Mouse (Mus musculus) brain, embryonic 14.5 days (tissue): ENCODE data around the gene Jakmip3. TPM values are rescaled to one million over a fixed set of nuclear protein-coding genes. Genes with fewer than 3 reads are reported as not detected.
A peak's percentile ranks its signal among the peaks of the same experiment; 100 is the strongest.

Experiments
- DNase-seq: peaks from one replicate; pipeline ENCODE4 v3.0.0-alpha.2; 2011; ENCODE audit warnings: low read depth
- CTCF ChIP-seq: fragments of 200-500 bp; IDR thresholded peaks from 2 replicates; pipeline ENCODE4 v1.5.1; 2012; ENCODE audit warnings: inconsistent platforms, mild to moderate bottlenecking, moderate library complexity, borderline replicate concordance; ENCODE audit not compliant: insufficient read depth, insufficient read length; ENCODE audit errors: extremely low read depth
- POLR2A ChIP-seq: fragments of 200-500 bp; IDR thresholded peaks from 2 replicates; pipeline ENCODE4 v1.6.1; 2012; ENCODE audit warnings: mild to moderate bottlenecking, inconsistent platforms, borderline replicate concordance; ENCODE audit not compliant: poor library complexity, insufficient read depth, insufficient read length, severe bottlenecking; ENCODE audit errors: extremely low read depth
- polyA plus RNA-seq: library from polyadenylated mRNA; depleted of rRNA; stranded (reverse); fragments of >200 nt; gene quantifications from 2 replicates; pipeline ENCODE4 v1.2.3, GENCODE M21; 2012

The Jakmip3 gene
- polyA plus RNA-seq, 1 experiment: 9.9 TPM

DNA sequence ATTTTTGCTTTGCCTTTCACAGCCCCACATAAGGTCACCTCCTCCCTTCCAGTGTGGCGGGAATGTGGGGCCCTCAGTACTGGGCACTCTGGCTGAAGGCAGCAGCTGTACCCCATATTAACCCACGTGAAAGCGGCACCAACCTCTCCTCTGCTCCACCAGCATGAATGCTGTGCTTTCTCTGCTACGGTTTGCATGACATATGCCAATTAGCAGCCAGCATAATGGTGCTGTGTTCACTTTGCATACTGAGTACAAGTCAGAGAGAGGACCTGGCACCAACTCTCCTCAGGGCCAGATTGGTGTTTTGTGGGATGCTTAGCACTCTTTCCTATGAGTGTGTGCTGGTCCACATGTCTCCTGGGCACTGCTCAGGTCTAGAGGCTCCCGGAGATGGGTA lies 19.2 kb downstream of the Jakmip3 start:
- TF ChIP-seq POLR2A (no peak), CTCF (no peak)
- DNase-seq: peak; percentile 62

DNA sequence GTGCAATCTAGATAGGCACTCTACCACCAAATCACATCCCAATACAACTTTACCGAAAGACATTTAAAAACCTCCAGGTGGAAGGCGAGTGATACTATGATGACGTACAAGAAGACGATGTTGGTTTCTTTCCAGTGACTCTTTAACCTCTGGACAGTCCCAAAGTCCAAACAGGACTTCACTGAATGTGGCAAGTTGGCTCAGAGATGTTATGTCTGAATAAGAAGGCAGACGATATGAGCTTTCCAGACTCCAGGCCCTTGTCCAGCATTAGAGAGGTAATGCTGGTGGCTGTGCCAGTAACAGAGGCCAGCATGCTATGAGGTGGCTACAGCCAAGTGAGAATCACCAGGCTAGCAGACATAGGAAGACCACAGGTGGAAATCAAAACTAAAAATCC lies 23.2 kb downstream of the Jakmip3 start:
- DNase-seq: no peak
- TF ChIP-seq POLR2A: no peak
- no peak for TF ChIP-seq CTCF

DNA sequence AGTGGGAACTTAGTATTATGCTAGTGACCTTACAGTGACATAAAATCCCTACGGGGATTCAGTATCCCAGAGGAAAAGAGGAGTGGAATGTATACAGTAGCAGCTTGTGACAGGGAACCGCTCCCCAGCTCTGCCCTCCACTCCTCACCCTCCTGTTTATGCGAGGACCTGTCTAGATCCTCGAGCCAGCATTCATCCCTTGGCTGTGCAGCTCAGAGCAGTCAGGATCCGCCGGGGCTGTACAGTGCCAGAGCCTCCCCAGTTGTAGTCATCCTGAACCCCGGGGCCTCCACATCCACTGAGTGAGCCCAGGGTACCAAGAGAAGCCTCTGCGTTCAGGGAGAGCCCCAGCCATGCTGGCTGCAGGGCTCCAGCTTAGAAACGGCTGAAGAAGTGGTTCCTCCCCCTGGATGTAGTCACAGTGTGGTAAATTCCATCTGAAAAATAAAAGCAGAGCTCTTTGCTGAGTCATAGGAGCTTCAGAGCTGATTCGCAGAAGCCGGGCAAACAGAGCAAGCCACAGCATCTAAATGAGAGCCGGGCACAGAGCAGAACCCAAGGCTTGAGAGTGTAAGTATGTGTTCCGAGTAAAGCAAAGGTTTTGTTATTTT lies 27.6 kb downstream of the Jakmip3 start:
- peak; percentile 23 for DNase-seq
- no peak for TF ChIP-seq CTCF
- TF ChIP-seq POLR2A: no peak

DNA sequence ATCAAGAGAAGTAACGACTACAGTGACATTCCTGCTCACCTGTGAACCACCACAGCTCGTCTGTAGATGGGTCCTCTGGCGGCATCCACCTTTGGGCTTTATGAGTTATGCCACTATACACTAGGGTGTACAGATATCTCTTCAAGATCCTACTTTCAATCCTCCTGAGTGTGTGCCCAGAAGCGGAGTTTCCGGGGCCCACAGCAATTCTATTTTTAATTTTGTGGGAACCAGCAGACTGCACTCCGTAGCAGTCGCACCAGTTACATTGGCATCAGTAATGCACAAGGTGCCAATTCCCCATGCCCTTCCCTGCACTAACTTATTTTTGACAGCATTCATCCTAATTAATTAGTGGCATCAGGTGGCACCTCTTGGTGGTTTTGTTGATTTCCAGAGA lies 37.0 kb downstream of the Jakmip3 start:
- DNase-seq: no peak
- TF ChIP-seq POLR2A (no peak), CTCF (no peak)

GRCm38 (mm10) chr7:138984576-138984975 lies 44.0 kb downstream of the Jakmip3 start:
- TF ChIP-seq CTCF (no peak), POLR2A (no peak)
- peak; percentile 72 for DNase-seq

- no peak for TF ChIP-seq CTCF
- TF ChIP-seq POLR2A: no peak
- no peak for DNase-seq
Measured at GRCm38 (mm10) chr7:138989156-138989555, 48.6 kb downstream of the Jakmip3 start.

- no peak for TF ChIP-seq POLR2A
- no peak for TF ChIP-seq CTCF
- no peak for DNase-seq
Measured at GRCm38 (mm10) chr7:139002692-139003091, 62.2 kb downstream of the Jakmip3 start.

DNA sequence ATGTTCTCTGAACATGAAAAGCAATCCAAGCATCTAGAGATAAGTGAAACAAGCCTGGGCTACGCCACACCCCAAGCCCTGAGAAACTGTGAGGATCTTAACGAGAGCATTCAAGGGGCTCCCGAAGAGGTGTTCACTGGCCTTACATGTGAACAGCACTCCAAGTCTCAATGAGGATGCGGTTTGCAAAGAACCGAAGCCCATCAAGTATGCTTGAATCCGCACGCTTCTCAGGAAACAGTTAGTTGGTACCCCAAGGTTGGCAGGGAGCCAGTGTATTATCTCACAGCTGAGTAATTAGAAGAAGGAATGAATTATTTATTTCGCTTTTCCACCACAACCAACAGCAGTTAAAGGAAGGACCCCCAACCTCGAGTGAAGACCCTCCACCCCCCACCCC lies 62.7 kb downstream of the Jakmip3 start:
- peak; percentile 89 for DNase-seq

GRCm38 (mm10) chr7:139009786-139010502 lies 69.4 kb downstream of the Jakmip3 start:
- TF ChIP-seq CTCF: no peak
- TF ChIP-seq POLR2A: no peak
- DNase-seq: peak; percentile 56

More for the DNA sequence above, 62.7 kb downstream of the Jakmip3 start:
- no peak for TF ChIP-seq POLR2A

- no peak for TF ChIP-seq POLR2A
- TF ChIP-seq CTCF: peak; percentile 83
Measured at GRCm38 (mm10) chr7:139011027-139011426, 70.5 kb downstream of the Jakmip3 start.

GRCm38 (mm10) chr7:139011586-139011985 lies 71.1 kb downstream of the Jakmip3 start:
- no peak for DNase-seq
- no peak for TF ChIP-seq CTCF

More at GRCm38 (mm10) chr7:139011027-139011426, 70.5 kb downstream of the Jakmip3 start:
- peak; percentile 41 for DNase-seq

DNA sequence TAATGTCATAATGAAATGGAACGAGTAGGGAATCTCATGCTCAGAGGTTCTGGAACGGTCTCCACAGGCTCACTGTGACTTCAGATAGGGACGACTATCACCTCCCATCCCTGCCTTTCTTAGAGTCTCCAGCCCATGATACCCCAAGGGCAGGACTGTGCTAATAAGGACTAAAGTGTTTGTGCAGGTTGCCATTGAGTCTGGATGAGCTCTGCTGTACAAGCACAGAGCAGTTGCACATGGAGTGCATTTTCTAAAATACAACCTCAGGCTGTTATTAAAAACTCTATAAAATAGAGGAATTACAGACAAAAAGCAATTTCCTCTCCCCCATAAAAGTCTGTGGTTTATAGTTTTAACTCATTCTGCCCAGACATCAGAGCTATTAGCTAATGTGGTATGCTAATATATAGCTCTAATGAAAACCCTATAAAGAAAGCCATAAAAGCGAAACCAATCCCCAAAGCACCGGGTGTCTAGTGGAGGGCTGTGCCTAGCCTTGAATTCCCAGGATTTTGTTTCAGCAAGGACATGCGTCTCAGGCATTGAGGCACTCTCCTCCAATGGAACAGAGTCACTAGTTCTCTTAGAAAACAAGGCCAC lies 72.3 kb downstream of the Jakmip3 start:
- DNase-seq: no peak

More for the DNA sequence above, 72.3 kb downstream of the Jakmip3 start:
- TF ChIP-seq POLR2A (no peak), CTCF (no peak)
